Mouse (Mus musculus) gastrocnemius, postnatal 36 days (tissue): Measurements from ENCODE around the gene Snx32. TPM values are rescaled to one million over a fixed set of nuclear protein-coding genes. Genes with fewer than 3 reads are reported as not detected.

Experiments used
- DNase-seq, 2 experiments: peaks; one replicate each; pipeline ENCODE4 v3.0.0; 2022
- intact Hi-C: fragments of 180-260 bp; cut with DNase I; formaldehyde crosslinking; loops from one replicate; pipeline ENCODE4 v1.15.1; 2025
- total RNA-seq, 2 experiments: library from RNA; stranded (reverse); gene quantifications; 2 replicates each; pipeline ENCODE4 v1.2.3; 2021

Snx32 gene
- total RNA-seq, 2 experiments from 2014 or later, result 5.2 to 7.8 TPM

DNA sequence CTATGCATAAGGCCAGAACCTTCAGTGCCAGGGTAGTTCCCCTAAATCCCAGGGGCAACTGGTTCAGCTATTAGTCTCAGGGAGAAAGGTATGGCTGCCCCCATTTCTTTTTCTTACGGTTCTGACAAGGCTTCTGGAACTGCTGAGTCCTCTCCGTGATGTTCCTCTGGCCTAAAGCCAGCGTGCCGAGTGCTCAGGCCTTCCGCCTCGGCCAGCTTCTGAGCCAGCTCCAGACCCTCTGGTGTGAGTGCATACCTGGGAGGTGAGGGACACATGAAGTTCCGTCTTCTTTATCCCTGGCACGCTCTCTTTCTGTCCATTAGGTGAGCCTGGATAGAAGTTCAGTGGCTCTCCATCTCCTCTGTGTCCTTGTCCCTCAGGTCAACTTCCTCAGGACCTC lies 25.0 kb downstream of the Snx32 start:
- intact Hi-C loops, result loop anchor here (5.0 kb wide), 1 partner anchor 53 kb away; no protein-coding TSS in a partner anchor
- no peak for DNase-seq

DNA sequence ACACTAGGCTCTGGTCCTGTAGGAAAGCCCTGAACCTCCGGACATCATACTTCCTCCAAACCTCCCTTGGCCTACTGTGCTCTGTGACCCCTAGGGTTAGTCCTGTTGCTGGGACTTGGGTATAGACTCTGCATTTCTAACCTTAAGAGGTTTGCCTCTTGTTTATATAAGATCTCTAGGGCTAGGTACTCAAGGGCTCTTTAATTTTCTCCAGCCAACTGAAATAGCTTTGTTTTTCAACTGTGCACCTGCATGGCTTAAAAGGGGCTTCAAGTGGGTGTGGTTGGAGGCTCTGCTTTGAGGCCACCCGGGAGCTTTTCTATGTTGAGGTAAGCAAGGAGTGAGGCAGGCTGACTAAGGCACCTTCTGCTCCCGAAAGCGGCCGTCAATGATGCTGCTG lies 25.8 kb downstream of the Snx32 start:
- intact Hi-C loops, result no loop called here
- DNase-seq, result no peak

DNA sequence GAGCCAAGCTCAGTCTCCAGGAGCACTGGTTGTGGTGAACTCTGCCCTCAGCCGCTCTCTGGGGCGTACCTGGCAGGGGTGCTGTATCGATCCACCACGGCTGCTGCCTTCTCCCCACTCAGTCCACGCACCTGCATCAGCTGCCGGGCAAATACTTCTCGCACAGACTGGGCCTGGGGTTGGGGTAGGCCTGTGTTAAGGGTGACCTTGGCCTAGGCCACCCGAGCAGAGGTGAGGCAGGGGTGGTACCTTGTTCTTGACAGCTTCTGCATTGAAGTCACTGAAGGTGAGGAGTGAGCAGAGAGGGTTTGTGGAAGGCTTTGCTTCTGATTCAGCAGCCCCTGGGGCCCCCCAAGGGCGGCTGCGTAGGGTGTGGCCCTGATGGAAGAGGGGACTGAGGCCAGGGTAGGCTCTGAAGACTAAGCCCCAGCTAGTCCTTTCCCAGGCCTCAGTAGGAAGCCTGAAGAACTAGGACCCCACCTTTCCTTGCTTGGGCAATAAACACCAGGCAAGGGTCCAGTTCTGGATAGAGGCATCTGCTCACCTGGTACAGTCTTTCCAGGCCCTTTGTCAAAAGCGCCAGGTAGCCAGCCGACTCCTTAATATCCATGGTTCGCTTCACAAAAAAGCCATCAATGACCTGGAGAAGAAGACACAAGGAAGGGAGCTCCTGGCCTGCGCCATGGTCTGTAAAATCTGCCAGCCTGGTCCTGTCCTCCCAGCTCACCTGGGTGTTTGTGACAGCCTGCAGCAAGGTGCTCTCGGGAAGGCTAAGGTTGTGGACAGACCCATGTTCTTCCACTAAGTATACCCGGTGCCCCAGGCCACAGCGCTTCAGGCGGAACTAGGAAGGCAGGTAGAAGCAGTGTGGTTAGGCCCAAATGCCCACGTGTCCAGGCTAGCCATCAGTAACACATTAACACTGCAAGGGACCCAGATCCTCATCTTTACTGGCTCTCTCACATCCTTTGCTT lies 26.7 kb downstream of the Snx32 start:
- DNase-seq, result no peak
- intact Hi-C loops, result no loop called here

DNA sequence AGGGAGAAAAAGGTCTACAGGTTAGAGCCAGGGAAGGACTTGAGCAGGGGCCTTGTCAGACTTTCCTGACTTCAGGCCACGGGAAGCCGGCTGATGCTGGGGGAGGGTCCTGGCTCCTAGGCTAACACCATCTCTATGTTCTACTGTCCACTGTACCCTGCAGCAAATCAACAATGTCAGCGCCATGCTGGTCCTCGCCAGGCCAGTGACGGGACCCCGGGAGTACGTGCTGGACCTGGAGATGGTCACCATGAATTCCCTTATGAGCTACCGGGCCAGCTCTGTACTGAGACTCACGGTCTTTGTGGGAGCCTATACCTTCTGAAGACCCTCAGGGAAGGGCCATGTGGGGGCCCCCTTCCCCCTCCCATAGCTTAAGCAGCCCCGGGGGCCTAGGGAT lies 28.9 kb downstream of the Snx32 start:
- DNase-seq, result no peak
- intact Hi-C loops, result no loop called here

DNA sequence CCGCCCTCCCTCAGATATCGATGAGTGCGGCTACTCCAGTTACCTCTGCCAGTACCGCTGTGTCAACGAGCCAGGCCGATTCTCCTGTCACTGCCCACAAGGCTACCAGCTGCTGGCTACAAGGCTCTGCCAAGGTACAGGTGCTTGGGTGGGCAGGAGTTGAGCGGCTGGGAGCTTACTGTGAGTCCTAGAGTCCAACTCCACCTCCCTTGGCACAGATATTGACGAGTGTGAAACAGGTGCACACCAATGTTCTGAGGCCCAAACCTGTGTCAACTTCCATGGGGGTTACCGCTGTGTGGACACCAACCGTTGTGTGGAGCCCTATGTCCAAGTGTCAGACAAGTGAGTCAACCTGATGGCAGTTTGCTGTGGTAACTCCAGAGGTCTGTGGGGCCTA lies 30.3 kb downstream of the Snx32 start:
- no peak for DNase-seq
- intact Hi-C loops, result no loop called here

DNA sequence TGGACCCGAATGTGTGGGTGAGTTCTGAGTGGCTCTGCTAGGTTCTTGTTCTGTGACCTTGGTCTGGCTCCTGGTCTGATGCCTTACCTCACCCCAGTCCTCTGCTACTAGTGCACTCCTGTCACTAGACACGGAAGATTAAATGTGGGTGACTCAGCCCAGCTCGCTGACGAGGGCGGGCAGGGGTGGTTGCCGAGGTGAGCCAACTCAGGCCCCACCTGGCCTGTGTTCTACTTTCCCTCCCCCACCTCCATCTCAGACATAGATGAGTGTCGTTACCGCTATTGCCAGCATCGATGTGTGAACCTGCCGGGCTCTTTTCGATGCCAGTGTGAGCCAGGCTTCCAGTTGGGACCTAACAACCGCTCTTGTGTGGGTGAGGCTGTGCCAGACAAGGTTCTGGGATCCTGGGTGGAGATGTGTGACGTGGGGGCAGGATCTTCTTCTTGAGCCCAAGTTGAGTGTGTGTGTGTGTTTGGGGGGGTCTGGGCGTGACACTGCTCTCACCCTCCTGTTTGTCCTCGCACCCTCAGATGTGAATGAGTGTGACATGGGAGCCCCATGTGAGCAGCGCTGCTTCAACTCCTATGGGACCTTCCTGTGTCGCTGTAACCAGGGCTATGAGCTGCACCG lies 32.6 kb downstream of the Snx32 start:
- intact Hi-C loops, result no loop called here
- DNase-seq, result no peak

DNA sequence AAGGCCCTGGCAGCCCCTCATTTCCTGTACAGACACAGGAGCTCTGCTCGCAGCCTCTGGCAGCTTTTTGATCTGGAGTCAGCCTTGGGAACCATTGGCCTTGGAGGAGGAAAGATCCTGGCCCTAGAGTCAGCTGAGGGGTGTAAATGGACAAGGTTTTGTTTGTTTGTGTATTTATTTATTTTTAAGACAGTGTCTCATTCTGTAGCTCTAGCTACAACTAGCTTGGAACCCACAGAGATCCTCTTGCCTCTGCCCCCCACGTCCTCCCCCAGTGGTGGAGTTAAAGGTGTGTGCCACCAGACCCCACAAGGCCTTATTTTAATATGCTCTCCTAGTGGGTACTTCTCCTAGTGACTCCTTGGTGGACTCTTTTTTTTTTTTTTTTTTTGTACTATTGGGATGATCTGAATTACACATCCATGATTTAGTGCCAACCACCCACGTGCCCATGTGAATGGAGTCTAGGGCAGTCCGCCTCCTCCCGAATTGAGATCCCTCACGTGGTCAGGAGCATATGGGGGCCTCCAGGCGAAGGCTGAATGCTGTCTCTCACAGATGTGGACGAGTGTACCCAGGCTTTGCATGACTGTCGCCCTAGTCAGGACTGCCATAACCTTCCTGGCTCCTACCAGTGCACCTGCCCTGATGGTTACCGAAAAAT lies 33.2 kb downstream of the Snx32 start:
- no peak for DNase-seq
- intact Hi-C loops, result no loop called here

DNA sequence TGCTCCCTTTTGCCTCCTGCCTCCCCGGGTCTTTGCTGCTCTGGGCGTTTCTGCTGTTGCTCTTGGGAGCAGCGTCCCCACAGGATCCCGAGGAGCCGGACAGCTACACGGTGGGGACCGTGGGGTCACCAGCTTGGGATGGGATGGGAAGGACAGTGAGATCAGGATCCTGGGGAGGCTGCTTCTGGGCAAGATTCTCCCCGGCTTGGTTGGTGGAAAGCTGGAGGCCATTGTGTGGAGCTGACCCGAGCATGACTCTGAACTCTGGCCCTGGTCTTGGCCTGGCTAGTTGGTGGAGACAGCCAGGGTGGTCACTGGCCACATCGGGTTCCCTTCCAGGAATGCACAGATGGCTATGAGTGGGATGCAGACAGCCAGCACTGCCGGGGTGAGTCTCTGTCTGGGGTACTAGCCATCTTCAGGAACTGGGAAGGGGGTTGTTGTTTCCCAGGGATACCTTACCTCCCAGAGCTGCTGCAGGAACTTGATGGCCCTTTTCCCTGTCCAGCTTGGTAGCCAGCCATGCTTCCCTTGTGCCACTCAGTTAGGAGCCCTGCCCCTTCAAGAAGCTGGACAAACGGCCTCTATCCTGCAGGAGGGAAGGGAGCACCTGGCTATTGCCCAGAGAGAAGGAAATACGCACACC lies 35.1 kb downstream of the Snx32 start:
- DNase-seq, result no peak
- intact Hi-C loops, result no loop called here

DNA sequence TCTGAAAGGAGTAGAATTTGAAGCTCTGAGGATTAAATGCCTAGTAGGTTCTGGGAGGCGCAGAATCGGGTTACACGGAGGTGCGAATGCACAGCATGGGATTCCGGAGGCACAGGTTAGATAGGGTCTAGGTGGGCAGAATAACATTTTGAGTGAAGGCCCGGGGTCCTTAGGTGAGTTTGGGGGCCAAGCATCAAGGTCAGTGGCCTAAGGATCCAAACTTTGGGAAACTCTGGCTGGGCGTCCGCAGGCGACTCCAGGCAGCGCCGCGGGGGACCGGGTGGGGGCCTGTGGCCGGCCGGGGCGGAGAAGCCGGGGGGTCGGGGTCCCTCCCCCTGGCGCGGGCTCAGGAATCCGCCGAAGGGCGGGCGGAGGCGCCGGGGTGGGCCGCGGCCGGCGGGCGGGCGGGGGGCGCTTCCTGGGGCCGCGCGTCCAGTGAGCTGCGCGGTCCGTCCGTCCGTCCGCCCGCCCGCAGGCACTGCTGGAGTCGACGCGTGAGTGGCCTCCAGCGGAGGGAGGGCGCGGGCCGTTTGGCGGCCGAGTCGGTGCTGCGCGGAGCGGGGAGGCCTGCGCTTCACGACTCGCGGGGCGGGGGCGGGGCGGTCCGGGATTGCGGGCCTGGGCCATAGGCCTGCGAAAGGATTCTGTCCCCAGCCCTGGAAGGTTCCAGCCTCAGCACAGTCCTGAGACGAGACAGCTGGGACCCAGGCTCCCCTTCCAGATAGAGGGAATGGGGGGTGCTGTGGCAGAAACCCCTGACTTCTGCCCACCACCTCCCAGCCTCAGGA lies 35.9 kb downstream of the Snx32 start:
- DNase-seq, result peak in 1 of 2 experiments; percentile 42
- intact Hi-C loops, result no loop called here

DNA sequence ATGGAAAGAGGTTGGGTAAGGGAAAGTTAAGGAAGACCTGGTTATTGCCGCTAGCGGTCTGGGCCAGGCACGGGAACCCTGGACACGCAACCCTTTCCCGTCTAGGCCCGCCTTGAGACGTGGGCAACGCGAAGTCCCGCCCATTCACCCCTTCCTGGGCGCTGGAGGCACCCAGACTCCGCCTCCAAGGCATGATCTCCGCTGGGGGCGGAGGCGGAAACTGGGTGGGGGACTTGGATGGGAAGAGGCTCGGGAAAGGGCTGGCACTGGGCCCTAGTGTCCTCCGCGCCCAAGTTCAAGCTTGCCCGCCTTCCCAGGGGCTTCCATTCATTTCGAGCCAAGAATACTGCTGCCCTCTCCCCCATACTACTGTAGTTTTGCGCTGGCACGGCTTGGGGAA lies 36.6 kb downstream of the Snx32 start, which contains the start of gene Efemp2:
Gene Efemp2, plus strand, starts transcription at position 235 of the 400 bp plus-strand sequence.
- intact Hi-C loops, result no loop called here

DNA sequence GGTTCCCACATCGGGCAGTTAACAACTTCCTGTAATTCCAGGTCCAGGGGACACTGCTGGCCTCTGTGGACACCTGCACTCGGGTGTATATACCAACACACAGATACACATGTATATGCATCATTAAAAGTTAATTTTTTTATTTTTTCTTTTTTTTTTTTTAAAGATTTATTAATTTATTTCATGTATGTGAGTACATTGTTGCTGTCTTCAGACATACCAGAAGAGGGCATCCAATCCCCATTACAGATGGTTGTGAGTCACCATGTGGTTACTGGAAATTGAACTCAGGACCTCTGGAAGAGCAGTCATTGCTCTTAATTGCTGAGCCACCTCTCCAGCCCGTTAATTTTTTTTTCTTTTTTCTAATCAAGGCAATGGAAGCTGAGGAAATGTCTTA lies 37.5 kb downstream of the Snx32 start:
- intact Hi-C loops, result no loop called here
- no peak for DNase-seq

More for the DNA sequence above, 36.6 kb downstream of the Snx32 start, which contains the start of gene Efemp2:
- DNase-seq, result peak; percentile 67 to 84

DNA sequence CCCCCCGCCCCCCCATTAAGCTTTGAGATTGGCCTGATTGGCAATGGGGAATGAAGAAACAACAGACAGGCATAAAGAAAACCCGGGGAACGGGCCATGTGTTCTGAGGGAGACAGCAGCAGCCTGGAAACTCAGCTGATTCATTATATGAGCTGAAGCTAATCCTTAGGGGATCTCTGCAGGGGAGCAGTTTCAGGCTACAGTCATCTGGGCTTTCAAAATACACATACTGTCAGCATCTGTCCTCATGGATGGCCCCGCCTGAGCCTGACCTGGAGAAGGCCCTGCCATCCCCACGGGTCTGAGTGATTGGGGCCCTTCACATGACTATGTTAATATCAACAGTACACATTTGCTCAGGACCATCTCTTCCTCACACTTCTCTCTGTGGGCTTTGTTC lies 38.5 kb downstream of the Snx32 start:
- intact Hi-C loops, result no loop called here
- DNase-seq, result no peak

DNA sequence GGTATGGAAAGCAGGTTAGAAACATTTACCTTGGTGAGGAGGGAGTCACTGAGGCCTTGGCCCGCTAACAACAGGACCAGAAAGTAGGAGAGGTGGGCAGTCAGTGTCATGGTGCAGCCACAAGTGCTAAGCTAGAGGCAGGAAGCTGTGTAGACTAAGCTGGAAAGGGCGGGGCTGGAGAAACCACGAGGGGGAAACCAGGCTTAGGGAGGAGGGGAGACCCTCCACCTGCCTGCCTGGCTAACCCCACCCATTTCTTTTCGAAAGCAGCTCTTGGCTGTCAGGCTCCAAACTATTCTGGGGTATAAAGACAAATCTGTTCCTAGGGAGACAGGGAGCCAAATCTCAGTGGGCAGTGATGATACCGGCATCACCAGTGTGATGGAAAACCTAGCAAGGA lies 42.0 kb downstream of the Snx32 start, which contains the start of gene Ctsw:
Gene Ctsw, minus strand, starts transcription at position 134 of the 400 bp plus-strand sequence.
- no peak for DNase-seq
- intact Hi-C loops, result no loop called here

DNA sequence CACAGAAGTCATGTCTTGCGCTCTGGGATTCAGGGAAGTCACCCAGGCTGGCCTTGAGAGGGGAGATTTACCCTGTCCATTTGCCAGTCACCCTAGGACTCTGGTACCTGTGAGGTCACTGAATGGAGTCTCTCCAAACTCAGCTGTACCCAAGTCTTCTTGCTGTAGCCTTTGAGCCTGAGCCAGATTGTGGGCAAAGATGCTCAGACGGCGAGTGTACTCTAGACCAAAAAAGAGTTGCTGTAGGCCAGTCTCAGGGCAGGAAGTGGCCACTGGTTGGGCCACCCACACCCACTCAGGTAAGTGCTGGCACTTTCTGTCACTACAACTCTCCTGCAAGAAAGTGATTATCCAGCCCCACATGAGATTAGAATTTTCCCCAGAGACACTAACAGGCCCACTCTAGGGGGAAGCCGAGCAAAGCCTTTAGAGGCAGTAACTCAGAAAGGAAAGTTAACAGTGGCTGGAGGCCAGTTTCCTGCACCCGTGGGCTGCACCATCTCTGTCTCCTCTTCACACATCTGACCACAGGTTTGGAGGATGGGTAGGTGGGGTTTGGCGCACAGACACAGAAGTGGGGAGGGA lies 43.3 kb downstream of the Snx32 start:
- intact Hi-C loops, result no loop called here
- no peak for DNase-seq

DNA sequence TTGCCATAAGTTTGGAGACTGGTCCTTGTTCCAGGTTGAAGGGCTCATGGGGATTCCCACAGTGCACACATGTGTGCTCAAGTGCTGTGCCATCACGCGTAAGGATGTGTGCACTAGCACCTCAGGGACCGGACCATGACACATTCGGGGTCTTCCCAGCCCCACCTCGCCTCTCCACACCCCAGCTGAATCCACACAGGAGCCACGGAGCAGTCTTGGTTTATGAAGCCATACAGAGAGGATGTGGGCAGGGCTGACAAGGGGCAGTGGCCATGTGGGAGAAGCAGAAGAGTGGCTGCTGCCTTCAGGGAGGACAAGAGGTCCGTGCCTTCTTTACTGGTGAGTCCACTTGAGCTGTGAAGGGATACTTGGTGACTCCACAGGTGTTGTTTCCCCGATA lies 45.3 kb downstream of the Snx32 start:
- intact Hi-C loops, result no loop called here
- no peak for DNase-seq

DNA sequence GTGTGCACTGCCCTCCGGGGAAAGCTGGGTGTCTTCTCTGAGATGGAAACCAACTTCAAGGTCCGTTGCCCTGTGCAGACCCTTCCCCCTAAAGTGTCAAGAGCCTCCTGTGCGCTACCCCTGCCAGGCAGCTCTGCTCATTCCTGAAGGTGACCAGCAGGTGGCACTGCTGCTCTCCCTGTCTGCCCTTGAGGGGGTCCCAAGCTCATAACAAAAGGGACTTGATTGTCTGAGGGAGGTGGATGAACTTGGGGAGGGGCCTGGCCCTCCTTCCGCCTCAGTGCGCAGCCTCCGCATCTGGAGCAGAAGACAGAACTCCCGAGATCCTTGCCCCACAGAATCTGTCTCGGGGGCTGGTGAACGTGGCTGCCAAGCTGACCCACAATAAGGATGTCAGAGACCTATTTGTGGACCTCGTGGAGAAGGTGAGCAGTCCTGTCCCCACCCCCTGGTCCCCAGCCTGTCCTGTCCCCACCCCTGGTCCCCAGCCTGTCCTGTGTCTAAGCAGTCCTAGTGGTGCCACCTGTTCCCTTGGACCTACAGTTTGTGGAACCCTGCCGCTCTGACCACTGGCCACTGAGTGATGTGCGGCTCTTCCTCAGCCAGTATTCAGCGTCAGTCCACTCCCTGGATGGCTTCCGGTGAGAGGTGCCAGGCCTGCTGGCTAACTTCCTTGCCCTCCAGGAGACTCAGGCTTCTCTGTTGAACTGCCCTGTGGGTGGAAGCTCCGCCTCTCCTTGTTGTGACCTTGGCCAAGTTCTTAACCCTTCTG lies 46.4 kb downstream of the Snx32 start:
- intact Hi-C loops, result loop anchor here (5.0 kb wide), 1 partner anchor 103 kb away; the partner anchor contains the start of gene Ap5b1
- no peak for DNase-seq

DNA sequence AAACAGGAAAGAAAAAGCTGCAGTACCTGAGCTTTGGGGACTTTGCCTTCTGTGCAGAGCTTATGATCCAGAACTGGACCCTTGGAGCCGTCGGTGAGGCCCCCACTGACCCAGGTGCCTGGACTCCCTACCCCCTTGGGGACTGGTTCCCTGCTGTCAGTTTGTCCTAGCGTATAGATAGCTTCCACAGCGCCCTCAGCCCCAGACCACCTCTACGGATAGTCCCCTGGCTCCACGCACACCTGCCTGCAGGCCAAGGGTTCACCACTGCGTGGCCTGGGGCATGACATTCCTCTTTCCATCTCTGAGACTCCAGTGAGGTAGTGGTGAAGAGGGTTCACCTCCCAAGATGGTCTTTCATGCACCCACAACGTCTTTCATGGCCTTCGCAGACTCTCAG lies 47.1 kb downstream of the Snx32 start:
- intact Hi-C loops, result loop anchor here (5.0 kb wide), 1 partner anchor 104 kb away; the partner anchor contains the start of gene Ap5b1
- DNase-seq, result no peak

DNA sequence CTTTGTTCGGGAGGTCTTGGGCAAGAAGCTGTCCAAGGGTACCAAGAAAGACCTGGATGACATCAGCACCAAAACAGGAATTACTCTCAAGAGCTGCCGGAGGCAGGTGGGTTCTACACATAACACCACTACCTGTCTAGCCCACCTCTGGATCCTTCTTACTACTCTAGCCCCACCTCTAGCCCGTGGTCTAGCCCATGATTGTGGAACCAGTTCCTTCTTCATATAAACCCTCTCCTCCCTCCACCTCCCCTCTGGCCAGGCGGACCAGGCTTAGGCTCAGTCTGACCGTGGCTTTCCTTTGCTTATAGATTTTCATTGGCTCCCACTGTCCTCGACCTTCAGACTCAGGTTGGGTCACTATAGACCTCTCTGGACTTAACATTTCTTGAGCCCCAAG lies 48.9 kb downstream of the Snx32 start:
- no peak for DNase-seq
- intact Hi-C loops, result loop anchor here (5.0 kb wide), 1 partner anchor 106 kb away; the partner anchor contains the start of gene Ap5b1
